Mouse (Mus musculus) liver, embryonic 11.5 days (tissue): Measurements from ENCODE around the gene Sept4. TPM values are rescaled to one million over a fixed set of nuclear protein-coding genes. Genes with fewer than 3 reads are reported as not detected.
A peak's percentile ranks its signal among the peaks of the same experiment; 100 is the strongest.

Source experiments
- ATAC-seq: fragments of 200-750 bp; cut with Nextera tagmentation; replicated peaks from 2 replicates; pipeline ENCODE4 v1.8.0; 2017; ENCODE audit warnings: moderate number of reproducible peaks, mild to moderate bottlenecking, moderate TSS enrichment, moderate library complexity; ENCODE audit not compliant: low FRiP score
- DNase-seq: peaks from one replicate; pipeline ENCODE4 v3.0.0-alpha.2; 2017; ENCODE audit warnings: low spot score
- H3K27ac ChIP-seq: fragments of 300-500 bp; sonication (generic); 2 replicates; pipeline ENCODE4 v1.5.1; 2014; ENCODE audit warnings: mild to moderate bottlenecking, low read depth, low read length, control low read depth
- H3K27me3 ChIP-seq: fragments of 300-500 bp; sonication (generic); replicated peaks from 2 replicates; pipeline ENCODE4 v1.6.1; 2014; ENCODE audit warnings: low read length, mixed read lengths; ENCODE audit not compliant: control insufficient read depth, insufficient read depth
- H3K36me3 ChIP-seq: fragments of 300-500 bp; sonication (generic); 2 replicates; pipeline ENCODE4 v1.6.1; 2014; ENCODE audit warnings: mild to moderate bottlenecking, low read length, moderate library complexity, mixed read lengths; ENCODE audit not compliant: control insufficient read depth, insufficient read depth
- H3K4me1 ChIP-seq: fragments of 300-500 bp; sonication (generic); replicated peaks from 2 replicates; pipeline ENCODE4 v1.6.1; 2014; ENCODE audit warnings: low read length, mixed read lengths; ENCODE audit not compliant: control insufficient read depth, insufficient read depth
- H3K4me2 ChIP-seq: fragments of 300-500 bp; sonication (generic); 2 replicates; pipeline ENCODE4 v1.6.1; 2014; ENCODE audit warnings: mild to moderate bottlenecking, control low read depth, moderate library complexity
- H3K4me3 ChIP-seq: fragments of 300-500 bp; sonication (generic); 2 replicates; pipeline ENCODE4 v1.5.1; 2014; ENCODE audit warnings: low read depth, low read length, control low read depth
- H3K9ac ChIP-seq: fragments of 300-500 bp; sonication (generic); 2 replicates; pipeline ENCODE4 v1.6.1; 2014; ENCODE audit warnings: low read depth, low read length, control low read depth
- H3K9me3 ChIP-seq: fragments of 300-500 bp; sonication (generic); 2 replicates; pipeline ENCODE4 v1.6.1; 2016; ENCODE audit warnings: low read length, inconsistent platforms, mixed read lengths; ENCODE audit not compliant: control insufficient read depth
- WGBS: fragments of 180-500 bp; shearing (Covaris S2); extraction: QIAGEN DNeasy Blood & Tissue Kit; methylation state at CpG from one replicate; pipeline ENCODE4 v1.1.7; 2014; 5-methylcytosine and 5-hydroxymethylcytosine counted together
- polyA plus RNA-seq: library from polyadenylated mRNA; unstranded; fragments of >200 nt; fragmentation: Nextera tagmentation; extraction: Ambion mirVana; gene quantifications from 2 replicates; pipeline ENCODE4 v1.2.1, GENCODE M21; 2014

The Sept4 gene
- polyA plus RNA-seq = 11.1 and 12.8 TPM in 2 replicates

- H3K27ac ChIP-seq = no peak within 1 kb of the TSS
- 75% methylated on average over 7 of the region's 7 CpGs for WGBS
- no peak for ATAC-seq
- no peak within 1 kb of the TSS for H3K4me2 ChIP-seq
- no peak within 1 kb of the TSS for H3K4me3 ChIP-seq
- no peaks in the 10 kb centered on the region for H3K27me3 ChIP-seq
- no peak within 1 kb of the TSS for H3K9ac ChIP-seq
- H3K36me3 ChIP-seq = no peaks in the 10 kb centered on the region
- DNase-seq = no peak
- H3K9me3 ChIP-seq = no peaks in the 10 kb centered on the region
- peaks cover 2% of the 10 kb centered on the region; the same call in 1 of the 2 replicates for H3K4me1 ChIP-seq
Observed at GRCm38 (mm10) chr11:87568255-87568953, at the start of gene Sept4. Sept4 (plus strand) TSS chr11:87568903.

DNA sequence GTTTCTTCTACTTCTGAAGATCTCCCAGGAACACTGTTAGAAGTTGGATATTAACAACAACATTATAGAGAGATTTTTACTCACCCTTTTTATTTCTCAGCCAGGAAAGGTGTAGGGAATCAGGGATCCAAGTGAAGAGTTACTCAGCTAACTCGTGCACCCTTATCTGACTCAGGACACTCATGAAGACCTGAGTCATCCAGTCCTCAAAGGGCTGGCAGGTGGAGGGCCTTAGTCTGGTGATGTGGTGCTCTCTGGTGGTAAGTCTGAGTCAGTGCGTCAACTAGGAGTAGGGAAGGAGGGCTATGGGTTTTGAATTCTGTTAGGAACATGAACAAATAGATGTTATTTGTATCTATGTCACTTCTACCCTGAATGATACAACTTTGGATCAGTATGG lies 49.4 kb upstream of the Sept4 start:
- Histone ChIP-seq H3K4me1 (peaks cover 7% of the 10 kb centered on the region; the same call in 1 of the 2 replicates), H3K27ac (no peak overlapping the region), H3K9me3 (no peaks in the 10 kb centered on the region), H3K27me3 (no peaks in the 10 kb centered on the region), H3K4me2 (no peak overlapping the region), H3K36me3 (no peaks in the 10 kb centered on the region), H3K9ac (no peak overlapping the region), H3K4me3 (no peak overlapping the region)
- WGBS = 4% methylated on average over 2 of the region's 2 CpGs
- no peak for DNase-seq
- ATAC-seq = peak; percentile 76

- Histone ChIP-seq H3K36me3 (no peaks in the 10 kb centered on the region), H3K4me2 (no peak overlapping the region), H3K27me3 (no peaks in the 10 kb centered on the region), H3K27ac (no peak overlapping the region), H3K9me3 (no peaks in the 10 kb centered on the region), H3K9ac (no peak overlapping the region), H3K4me1 (peaks cover 7% of the 10 kb centered on the region; the same call in 1 of the 2 replicates), H3K4me3 (no peak overlapping the region)
- no peak for ATAC-seq
- DNase-seq = no peak
- 60% methylated on average over 5 of the region's 5 CpGs for WGBS
Observed at GRCm38 (mm10) chr11:87523466-87523865, 45.2 kb upstream of the Sept4 start.

DNA sequence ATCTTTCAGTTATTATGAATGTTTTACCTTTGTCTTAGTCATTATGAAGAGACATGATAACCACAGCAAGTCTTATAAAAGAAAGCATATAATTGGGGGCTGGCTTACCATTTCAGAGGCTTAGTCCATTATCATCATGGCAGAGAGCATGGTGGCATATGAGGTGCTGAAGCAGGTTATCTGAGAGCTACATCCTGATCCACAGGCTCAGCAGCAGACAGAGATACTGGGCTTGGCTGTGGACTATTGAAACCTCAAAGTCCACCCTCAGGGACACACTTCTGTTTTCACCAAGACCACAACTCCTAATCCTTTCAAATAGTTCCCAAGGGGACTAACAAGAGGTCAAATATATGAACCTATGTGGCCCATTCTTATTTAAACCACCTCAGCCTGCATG lies 44.7 kb upstream of the Sept4 start:
- no peak overlapping the region for H3K27ac ChIP-seq
- H3K9me3 ChIP-seq = no peaks in the 10 kb centered on the region
- no peaks in the 10 kb centered on the region for H3K36me3 ChIP-seq
- H3K4me2 ChIP-seq = no peak overlapping the region
- H3K4me1 ChIP-seq = peaks cover 7% of the 10 kb centered on the region; the same call in 1 of the 2 replicates
- H3K9ac ChIP-seq = no peak overlapping the region
- no peak overlapping the region for H3K4me3 ChIP-seq
- DNase-seq (no peak), ATAC-seq (peak; percentile 43; the same call in 1 of the 2 replicates)
- no peaks in the 10 kb centered on the region for H3K27me3 ChIP-seq

GRCm38 (mm10) chr11:87524780-87525179 lies 43.9 kb upstream of the Sept4 start:
- no peak overlapping the region for H3K9ac ChIP-seq
- no peaks in the 10 kb centered on the region for H3K36me3 ChIP-seq
- ATAC-seq (no peak), DNase-seq (no peak)
- no peaks in the 10 kb centered on the region for H3K27me3 ChIP-seq
- H3K4me2 ChIP-seq = no peak overlapping the region
- H3K4me3 ChIP-seq = no peak overlapping the region
- H3K4me1 ChIP-seq = peaks cover 7% of the 10 kb centered on the region; the same call in 1 of the 2 replicates
- no peaks in the 10 kb centered on the region for H3K9me3 ChIP-seq
- H3K27ac ChIP-seq = no peak overlapping the region

GRCm38 (mm10) chr11:87527364-87527763 lies 41.3 kb upstream of the Sept4 start:
- Histone ChIP-seq H3K4me2 (no peak overlapping the region), H3K27me3 (no peaks in the 10 kb centered on the region), H3K9me3 (no peaks in the 10 kb centered on the region), H3K36me3 (no peaks in the 10 kb centered on the region), H3K4me1 (peaks cover 7% of the 10 kb centered on the region; the same call in 1 of the 2 replicates), H3K4me3 (no peak overlapping the region), H3K9ac (no peak overlapping the region), H3K27ac (no peak overlapping the region)
- WGBS = 72% methylated on average over 3 of the region's 3 CpGs
- DNase-seq = no peak
- no peak for ATAC-seq

GRCm38 (mm10) chr11:87527990-87528389 lies 40.7 kb upstream of the Sept4 start:
- H3K4me1 ChIP-seq = peaks cover 7% of the 10 kb centered on the region; the same call in 1 of the 2 replicates
- H3K36me3 ChIP-seq = no peaks in the 10 kb centered on the region
- ATAC-seq = no peak
- no peak overlapping the region for H3K4me2 ChIP-seq
- no peak for DNase-seq
- no peaks in the 10 kb centered on the region for H3K27me3 ChIP-seq
- 52% methylated on average over 4 of the region's 4 CpGs for WGBS
- H3K9ac ChIP-seq = no peak overlapping the region
- H3K27ac ChIP-seq = no peak overlapping the region
- no peaks in the 10 kb centered on the region for H3K9me3 ChIP-seq
- H3K4me3 ChIP-seq = no peak overlapping the region

GRCm38 (mm10) chr11:87531695-87532094 lies 37.0 kb upstream of the Sept4 start:
- ATAC-seq (no peak), DNase-seq (no peak)
- WGBS = 46% methylated on average over 6 of the region's 6 CpGs

DNA sequence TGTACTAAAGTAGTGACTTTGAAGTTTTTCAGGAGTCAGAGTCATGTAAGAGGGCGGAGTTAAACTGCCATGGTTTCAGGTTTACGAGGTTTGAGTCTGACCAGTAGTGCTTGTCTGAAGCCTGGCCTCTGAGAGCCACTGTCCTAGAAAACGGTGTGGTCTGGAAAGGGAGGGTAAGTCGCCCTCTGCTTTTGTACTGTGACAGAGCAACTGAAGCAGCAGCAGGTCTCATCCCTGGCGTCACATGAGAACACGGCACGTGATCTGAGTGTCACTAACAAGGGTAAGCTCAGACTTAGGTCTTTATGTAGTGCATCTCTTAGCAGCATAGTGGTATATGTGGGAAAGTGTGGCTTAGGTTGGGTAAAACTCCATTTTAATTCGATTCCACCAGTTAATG lies 26.4 kb upstream of the Sept4 start:
- Histone ChIP-seq H3K4me3 (no peak overlapping the region), H3K36me3 (no peaks in the 10 kb centered on the region), H3K4me2 (no peak overlapping the region), H3K4me1 (no peaks in the 10 kb centered on the region), H3K9me3 (no peaks in the 10 kb centered on the region), H3K27ac (no peak overlapping the region), H3K27me3 (no peaks in the 10 kb centered on the region), H3K9ac (no peak overlapping the region)
- WGBS = 43% methylated on average over 8 of the region's 8 CpGs
- no peak for DNase-seq
- no peak for ATAC-seq

More at GRCm38 (mm10) chr11:87531695-87532094, 37.0 kb upstream of the Sept4 start:
- no peaks in the 10 kb centered on the region for H3K36me3 ChIP-seq
- H3K4me2 ChIP-seq = no peak overlapping the region
- H3K4me1 ChIP-seq = no peaks in the 10 kb centered on the region
- H3K27ac ChIP-seq = no peak overlapping the region
- H3K27me3 ChIP-seq = no peaks in the 10 kb centered on the region
- H3K9me3 ChIP-seq = no peaks in the 10 kb centered on the region
- H3K4me3 ChIP-seq = no peak overlapping the region
- H3K9ac ChIP-seq = no peak overlapping the region
